Mouse (Mus musculus): ENCODE measurements around the gene Pwp2.

Gene Pwp2

DNA sequence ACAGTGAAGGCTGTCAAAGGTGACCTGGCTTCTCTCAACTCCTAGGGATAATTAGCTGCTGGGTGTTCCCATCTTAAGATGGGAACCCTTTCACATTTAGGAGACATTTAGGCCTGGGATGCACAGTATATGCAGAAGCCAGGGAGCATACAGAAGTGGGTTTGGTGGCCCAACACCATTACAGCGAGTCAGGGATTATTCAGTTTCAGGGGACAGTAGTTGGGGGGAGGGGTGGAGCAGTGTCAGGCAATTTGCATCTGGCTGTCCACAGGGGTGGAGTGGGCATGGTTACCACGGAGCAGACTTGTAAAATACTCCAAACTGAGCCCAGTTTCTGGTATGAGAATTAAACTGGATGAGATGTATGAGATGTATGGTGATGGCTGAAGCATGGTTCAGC, 14.5 kb downstream of the Pwp2 start:
- no peak for DNase-seq

DNA sequence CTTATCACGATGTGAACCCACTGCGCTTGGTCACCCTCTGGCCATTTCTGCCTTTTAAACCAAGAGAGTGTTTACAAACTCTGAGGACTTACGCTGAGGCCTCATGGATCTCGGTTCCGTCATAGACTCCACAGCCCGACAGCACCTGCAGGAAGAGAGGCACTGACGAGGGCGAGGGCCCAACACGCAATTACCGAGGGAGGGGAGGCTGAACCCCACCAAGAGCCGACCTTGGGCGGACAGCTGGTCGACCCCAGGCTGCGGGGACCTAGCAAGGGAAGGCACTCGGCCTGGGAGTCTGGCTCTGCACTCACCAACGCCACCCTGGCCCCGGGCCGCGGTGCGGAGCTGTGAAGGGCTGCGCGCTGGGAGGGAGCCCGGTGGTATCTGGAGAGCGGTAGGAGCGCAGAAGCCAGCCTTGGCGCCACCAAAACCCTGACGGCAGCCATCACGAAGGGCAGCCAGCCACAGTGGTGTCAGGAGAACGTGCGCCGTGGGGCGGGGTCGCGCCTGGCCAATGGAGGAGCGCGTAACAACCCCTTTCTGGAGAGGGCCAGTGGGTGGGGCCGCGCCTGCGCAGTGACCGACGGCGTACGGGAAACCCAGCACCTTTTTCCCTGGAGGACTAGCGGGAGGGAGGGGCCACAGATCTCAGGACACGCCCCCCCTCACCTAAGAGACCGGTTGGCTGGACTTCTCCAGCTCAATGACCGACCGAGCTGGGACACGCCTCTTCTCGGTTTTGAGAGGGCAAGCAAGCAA, 15.5 kb downstream of the Pwp2 start, which contains the start of gene D10Jhu81e:
Gene D10Jhu81e (minus strand): TSS at position 502 of the 762 bp plus-strand sequence.
- DNase-seq, result peak; percentile 99 to 100

DNA sequence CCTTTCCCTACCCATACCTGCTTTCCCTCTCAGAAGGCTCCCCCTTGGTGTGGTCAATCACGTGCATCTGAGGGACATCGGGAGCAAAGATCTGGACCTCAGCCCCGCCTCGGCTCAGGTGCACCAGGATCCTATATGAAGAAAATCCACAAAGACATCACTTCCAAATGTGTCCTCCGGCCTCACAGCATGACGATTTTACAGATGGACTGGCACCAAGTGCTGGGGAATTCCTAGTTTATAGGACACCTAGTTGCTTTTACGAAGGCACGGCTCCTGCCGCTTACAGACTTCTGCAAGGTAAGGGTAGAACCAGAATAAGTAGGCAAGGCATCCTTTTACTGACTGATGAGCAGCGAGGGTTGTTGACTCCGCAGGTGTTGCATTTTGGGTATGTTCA, 16.2 kb downstream of the Pwp2 start:
- DNase-seq, result no peak

DNA sequence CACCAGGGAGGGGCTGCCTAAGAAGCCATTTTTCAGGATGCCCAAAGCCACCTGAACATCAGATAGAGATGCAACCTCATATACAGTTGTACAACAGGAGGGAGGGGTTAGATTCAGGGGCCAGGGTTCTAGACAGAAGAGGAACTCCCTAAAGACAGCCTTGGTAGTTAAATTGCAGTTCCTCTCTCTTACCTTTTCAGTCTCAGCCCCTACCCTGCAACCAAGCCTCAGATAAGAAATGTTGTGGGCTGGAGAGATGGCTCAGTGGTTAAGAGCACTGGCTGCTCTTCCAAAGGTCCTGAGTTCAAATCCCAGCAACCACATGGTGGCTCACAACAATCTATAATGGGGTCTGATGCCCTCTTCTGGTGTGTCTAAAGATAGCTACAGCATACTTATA, 17.2 kb downstream of the Pwp2 start:
- DNase-seq, result no peak

DNA sequence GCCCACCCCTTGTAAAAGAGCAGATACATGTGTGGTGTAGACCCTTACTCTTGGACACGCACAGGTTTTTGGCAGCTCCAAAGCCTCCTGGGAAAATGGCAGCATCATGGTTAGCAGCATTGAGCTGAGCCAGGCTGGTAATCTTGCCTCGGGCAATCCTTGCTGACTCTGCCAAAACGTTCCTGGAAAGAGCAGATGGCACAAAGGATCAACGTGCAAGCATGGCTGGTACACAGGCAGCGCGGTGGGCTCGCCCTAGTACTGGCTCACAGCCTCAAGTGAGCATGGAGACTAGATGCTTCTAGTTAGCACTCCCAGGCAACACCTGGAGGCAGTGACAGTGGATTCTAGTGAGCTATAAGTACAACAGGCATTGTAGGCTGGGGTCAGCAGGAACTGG, 17.6 kb downstream of the Pwp2 start:
- DNase-seq, result peak; percentile 43 to 45

DNA sequence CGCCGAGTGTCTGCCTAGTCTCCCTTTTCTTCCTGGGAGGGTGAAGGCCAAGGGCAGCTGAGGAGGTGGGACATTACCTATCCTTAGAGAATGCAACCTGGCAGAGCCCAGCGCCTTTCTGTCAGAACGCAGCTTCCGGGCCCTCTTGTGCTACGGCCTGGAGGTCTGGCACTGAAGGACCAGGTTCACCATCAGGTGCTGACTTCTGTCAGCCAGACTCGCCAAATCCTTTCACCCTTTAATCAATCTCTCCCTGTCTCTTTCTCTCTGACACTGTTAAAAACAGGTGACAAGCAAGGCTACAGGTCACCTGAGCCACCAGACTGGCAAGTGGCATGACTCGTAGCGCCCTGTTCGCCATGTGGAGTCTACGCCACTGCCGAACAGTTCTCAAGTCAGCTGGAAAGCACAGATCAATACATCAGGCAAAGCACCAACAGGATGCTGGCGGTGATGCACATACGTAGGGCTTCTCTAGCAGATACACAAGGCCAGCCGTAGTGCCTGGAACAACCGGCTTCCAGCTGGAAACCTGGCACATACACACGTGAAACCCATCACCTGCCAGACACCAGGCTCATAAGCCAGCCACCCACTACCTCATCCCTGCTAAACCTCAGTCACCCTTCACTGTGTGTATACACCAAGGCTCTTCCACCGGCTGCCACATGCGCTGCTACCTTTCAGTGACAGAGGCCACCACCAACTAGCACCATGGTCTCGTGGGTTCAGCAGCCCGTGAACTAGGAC, 19.5 kb downstream of the Pwp2 start:
- peak in 1 of 2 experiments; percentile 29 for DNase-seq

DNA sequence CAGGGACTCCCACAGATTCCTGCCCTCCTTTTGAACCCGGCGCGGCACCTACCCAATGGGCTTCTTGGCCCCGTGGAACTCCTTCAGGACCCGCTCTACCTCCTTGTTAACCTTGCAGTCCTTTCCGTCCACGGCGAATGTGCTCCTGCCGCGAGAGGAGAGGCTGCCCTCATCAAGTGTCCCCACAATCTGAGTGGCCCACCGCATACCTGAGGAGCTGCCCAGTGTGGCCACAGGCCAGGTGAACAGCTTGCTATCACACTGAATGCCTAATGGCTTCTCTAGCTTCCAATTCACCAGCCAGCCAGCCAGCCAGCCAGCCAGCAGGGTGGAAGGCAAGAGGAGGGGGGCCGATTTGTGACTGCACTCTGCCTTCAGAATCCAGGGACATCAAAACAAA, 20.2 kb downstream of the Pwp2 start:
- peak; percentile 76 to 81 for DNase-seq

DNA sequence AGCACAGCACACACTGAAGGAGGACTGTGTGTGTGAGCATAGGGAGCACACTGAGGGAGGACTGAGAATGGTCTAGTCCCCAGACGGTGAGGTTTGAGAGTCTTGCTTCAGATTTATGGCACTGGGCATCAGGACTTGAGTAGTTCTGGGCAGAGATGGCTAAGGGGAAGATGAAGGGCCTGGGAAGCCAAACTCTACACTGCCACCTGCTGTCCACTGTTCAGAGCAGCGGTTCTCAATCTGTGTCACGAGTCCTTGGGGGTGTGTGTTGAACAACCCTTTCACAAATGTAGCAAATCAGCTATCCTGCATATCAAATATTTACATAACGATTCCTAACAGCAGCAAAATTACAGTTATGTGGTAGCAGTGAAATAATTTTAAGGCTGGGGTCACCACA, 21.0 kb downstream of the Pwp2 start:
- DNase-seq, result peak; percentile 67 to 75

DNA sequence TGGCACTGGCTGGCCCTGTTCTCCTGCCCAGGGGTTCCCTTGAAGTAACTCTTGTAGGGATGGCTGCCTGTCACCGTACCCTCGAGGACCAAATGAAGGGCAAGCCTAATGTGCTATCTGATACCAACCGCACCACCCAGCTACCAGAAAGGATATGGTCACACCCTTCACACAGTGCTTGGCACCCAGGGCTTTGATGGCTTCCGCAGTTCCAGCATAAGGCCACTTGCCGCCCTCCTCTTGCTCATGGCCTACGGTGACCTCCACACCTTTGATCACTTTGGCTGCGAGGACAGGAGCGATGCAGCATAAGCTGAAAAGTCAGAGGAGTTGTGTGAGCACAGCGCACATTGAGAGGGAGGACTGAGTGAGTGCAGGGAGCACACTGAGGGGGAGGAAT, 21.7 kb downstream of the Pwp2 start:
- no peak for DNase-seq

DNA sequence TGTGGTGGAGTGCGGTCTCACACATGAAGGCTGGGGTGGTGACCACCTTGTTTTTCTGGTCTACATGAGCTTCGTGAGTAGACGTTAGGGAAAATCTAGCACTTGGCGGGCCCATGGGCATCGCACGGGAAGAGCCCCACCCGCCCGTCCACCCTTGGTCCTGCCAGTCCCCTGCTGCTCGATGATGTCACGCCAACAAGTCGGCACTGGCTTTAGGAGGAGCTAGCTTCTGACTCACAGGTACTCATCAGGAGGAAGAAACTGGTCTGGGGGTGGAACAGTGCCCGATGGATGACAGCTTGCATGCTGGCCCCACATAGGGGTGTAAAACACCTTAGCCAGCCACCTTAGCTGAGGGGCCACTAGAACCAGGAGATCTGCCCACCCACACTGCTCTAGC, 22.3 kb downstream of the Pwp2 start:
- no peak for DNase-seq

DNA sequence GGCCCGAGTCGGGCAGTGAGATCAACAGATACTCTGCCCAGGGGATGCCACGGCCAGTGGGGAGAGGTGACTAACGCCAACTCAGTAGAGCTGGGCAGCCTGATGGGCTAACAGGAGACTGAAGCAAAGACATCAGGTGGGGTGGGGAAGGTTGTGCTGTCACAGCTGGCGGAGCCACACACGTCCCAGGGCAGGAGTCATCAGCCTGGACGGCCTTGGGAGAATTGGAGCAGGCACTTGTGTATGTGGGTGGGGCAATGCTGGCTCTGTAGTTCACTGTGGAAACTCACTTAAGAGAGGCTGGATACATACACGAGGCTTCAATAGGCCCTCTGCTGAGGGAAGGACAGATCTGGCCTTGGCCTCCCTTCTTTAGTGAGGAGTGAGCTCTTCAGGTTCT, 23.9 kb downstream of the Pwp2 start:
- no peak for DNase-seq

DNA sequence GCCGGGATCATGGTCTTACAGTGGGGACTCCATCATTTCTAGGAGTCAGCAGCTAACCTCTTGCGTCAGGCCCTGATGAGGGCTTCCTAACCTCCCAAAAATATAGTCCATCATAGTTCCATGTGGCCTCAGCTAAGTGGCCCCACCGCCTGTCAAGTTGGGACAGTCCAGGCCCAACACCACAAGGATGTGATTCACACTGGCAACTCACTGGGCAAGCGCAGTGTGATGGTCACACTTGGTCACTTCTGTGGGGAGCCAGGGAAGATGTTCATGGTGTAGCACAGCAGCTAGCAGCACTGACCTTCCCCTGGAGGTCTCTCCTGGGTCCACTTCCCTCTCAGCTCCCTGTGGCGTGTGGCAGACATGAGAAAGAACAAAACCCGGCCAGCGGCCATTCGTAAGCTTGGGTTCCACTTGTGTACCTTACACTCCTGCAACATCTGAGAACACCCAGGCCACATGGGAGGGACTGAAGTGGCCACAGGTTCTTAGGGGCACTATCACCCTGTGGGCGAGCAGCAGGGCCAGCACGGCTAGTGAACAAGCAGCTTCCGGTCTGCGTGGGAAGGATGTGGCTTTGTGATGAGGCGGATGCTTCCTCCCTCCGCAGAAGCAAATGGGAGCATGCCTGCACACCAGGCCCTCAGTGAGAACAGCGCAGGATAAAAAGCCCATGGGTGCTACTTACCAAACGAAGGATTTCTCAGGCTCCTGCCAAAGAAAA, 24.4 kb downstream of the Pwp2 start:
- no peak for DNase-seq

DNA sequence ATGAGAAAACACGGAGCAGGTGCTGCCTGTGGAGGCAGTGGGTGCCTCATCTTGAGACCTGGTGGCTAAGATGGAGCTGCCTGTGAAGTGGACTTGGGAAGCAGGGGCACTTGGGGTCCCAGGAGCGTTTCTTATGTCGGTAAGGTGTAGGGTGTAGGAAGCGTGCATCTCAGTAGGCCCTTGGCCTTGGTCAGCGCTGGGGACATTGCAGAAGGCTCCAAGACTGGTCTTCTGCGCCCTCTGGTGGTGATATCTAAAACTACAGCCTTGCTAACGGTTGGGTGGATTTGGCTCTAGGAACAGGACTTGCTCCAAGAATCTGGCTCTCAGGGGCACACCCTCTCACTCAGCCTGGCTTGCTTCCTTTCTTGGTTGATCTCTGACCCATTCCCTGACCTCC, 25.0 kb downstream of the Pwp2 start:
- peak; percentile 82 to 89 for DNase-seq

DNA sequence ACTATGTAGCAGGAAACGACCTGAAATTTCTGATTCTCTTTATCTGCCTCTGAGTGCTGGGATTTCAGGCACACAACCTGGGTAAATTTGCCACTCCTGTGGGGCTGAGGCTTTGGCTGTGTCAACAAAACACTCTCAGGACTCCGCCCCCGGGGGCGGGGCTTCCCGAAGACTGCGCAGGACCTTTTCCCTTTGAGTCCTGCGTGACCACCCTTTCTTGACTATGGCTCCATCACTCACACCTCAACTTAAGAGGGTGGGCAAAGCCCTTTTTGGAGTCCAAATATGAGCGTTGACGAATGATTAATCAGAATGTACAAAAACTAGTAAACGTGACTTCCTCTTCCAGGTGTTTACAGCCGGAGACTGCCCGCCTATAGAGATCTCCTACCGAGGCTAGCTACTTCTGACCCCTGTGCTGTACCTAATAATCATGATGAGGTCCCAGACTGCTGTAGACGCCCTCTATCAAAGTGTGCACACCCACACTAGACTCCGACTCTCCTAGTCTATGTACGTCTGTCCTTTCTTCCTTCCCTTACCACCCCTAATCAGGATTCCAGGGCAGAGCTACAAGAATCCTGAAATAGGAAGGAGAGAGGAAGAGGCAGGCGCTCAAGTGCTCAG, 25.6 kb downstream of the Pwp2 start:
- peak; percentile 43 to 63 for DNase-seq

DNA sequence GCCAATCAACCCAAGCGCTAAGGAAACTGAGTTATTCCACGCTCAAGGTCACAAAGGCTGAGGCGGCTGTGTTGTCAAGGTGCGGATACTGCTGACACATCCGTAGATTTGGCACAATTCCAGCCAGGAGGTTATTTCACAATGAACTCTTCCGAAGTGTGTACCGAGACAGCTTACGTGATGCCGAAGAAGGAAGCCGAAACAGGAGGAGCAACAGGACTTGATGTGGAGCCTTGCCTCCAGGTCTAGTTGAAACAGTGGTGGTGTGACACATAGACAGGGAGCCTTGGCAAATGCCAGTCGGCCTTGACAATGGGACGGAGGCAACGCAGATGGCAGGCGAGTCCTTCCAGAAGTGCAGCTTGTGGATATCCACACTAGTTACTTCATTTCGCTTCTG, 26.9 kb downstream of the Pwp2 start:
- no peak for DNase-seq

DNA sequence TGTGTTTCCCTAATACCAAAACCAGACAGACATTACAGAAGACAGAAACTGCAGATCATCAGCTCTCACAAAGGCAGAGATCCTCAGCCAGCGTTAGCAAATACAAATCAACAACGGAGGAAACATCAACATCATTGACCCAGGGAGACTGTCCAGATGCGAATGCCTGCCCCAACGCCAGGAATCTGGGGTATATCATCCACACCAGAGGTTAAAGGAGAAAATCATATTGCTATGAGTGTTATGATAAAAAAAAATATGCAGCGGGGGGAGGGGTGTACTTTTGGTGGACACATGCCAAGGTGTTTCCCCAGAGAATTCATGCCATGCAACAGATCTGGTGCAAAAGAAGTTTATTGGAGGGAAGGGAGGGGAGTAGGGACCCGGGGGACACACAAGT, 28.0 kb downstream of the Pwp2 start:
- no peak for DNase-seq

DNA sequence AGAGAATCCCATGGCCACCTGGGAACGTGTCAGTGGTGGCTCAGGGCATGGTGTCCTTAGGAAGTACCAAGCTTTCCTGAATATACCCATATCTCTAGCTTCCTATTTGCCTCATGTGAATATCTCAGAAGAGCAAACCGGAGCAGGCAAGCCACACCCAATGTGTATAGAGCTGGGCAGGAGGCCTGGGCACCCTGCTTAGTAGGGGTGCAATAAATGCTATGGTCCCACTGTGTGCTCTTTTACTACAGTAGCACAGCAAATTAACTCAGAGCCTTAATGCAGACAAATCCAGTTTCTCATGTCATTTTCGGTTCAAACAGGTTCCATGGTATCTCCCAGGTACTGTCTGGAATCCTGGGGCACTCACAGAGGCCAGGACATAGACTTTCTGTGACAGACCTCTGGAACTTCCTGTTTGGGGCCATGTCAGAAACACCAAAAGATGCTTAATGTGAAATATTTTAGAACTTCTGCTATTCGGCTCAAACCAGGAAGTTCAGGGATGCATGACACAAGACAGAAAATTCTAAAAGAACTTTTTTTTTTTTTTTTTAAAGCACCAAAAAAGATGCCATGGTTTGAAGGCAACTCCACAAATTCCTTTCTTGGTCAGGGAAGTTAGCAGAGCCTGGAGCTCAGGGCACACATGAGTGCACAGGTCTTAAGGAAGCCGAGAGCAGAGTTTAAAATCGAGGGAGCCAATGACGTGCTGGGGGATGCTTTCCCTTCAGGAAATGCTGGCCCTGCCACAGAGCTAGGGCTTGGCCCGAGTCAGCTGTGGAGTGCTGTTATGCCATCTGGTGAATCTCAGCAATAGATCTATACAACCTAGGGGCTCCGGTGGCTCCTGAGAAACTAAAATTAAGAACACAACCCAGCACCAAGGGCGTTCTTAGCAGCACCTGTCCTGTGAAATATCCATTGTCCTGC, 35.8 kb downstream of the Pwp2 start:
- no peak for DNase-seq

DNA sequence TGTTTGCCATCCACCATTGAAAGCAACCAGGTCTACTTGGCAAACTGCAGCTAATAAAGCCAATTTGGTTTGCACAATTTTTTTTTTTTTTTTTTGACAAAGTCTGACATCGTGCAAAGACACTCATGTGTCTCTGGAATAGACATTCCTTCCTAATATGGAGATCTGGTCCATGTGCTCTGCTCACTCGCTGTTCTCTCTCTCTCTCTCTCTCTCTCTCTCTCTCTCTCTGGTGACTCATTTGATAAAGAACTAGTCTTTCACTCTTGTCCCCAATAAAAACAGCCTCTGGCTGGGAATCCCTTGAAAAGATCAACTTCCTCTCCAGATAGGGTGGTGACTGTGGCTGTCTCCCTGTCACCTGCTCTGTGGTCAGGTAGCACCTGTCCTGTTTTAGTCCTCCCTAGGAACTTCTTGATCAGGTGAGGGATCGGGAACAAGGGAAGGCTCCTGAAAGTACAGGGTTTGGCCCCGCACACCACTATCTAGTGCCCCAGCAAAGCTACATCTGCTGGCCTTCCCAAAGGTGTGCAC, 37.0 kb downstream of the Pwp2 start:
- no peak for DNase-seq

DNA sequence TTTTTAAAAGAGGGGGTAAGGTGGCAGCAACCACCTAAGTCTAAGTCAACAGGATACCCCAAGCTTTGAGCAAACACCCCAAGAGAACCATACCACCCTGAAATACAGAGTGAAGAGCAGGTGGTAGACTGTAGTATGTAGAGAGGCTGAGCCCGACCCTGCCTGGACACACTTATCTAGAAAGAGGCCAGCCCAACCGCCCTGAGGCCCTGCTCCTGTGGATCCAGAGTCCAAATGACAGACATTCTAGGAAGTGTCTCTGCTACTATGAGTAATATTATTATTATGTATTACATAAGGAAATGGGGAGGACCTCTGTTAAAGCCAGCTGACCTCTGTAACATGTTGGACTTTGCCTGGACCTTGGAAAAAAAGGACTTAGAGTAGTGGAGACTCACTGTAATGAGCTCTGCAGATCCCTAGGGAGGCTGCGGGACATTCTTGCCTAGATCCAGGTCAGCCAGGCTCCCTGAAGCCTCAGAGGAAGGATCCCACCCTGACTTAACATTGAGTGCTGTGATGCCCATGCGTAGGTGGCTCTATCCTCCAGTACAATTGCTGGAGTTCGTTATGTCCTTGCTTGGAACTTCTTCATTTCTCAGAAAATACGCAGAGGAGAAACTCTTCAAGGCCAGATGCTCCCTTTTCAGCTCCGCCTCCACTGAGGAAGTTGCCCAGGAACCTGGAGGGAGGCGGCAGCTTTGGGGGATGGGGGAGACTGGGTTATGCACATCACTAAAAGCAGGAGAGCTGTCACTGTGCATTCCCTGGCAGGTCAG, 41.0 kb downstream of the Pwp2 start:
- no peak for DNase-seq

DNA sequence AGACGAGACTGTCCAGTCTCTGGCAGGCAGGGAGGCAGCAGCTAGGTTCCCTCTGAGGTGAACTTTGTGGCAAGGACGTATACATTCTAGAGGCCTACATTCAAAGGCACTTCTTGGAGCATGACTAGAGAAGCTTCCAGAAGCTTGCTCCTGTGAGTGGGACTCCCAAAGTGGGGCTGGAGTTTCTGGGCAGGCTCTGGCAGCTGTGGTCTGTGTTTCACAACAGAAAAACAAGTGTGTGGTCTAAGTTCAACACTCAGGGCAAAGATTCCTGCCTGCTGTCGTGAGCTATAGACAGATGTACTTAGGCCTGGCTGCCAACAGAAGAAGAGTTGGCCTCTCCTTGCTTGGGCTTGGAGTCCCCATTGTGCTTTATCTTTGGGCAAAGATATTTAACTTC, 44.1 kb downstream of the Pwp2 start:
- DNase-seq, result no peak

DNA sequence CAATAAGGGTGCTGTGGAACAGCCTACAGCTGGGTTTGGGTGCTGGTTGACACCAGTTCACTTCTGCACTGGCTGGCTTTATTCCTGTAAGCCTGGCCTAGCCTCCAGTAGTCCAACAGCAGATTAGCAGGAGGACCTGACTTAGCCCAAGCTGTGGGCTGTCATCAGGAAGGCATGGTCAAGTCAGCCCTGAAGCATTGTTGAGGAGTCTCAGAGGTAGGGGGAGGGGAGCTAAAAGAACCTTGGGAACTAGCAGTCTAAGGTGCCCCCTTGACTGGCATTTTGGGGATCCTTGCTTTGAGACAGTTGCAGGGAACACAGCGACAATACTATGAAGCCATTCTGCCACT, 44.7 kb downstream of the Pwp2 start:
- DNase-seq, result no peak

Data from cerebellum, postnatal 36 days (tissue).